Mouse (Mus musculus) layer of hippocampus, postnatal 10 days (tissue): Measurements from ENCODE around the gene Samhd1. TPM values are rescaled to one million over a fixed set of nuclear protein-coding genes. Genes with fewer than 3 reads are reported as not detected.

Source experiments
- DNase-seq, 2 experiments: peaks; one replicate each; pipeline ENCODE4 v3.0.0; 2021; ENCODE audit warnings: low spot score in 2 of 2
- total RNA-seq, 2 experiments: library from RNA; stranded (reverse); gene quantifications; 2 replicates each; pipeline ENCODE4 v1.2.3; 2021

The Samhd1 gene
- total RNA-seq, 2 experiments from 2014 or later: 14.6 TPM

GRCm38 (mm10) chr2:157073378-157074052 lies 61.5 kb downstream of the Samhd1 start:
- DNase-seq: no peak

GRCm38 (mm10) chr2:157072316-157072990 lies 62.6 kb downstream of the Samhd1 start:
- peak in 1 of 2 experiments; percentile 12 for DNase-seq

GRCm38 (mm10) chr2:157071556-157071955 lies 63.5 kb downstream of the Samhd1 start:
- DNase-seq: peak in 1 of 2 experiments; percentile 54

- DNase-seq: peak in 1 of 2 experiments; percentile 62
Observed at GRCm38 (mm10) chr2:157070365-157070764, 64.7 kb downstream of the Samhd1 start.

GRCm38 (mm10) chr2:157069755-157070315 lies 65.2 kb downstream of the Samhd1 start:
- peak; percentile 12 to 23 for DNase-seq

GRCm38 (mm10) chr2:157069355-157069735 lies 65.7 kb downstream of the Samhd1 start:
- DNase-seq: peak; percentile 45 to 46

GRCm38 (mm10) chr2:157068701-157069354 lies 66.2 kb downstream of the Samhd1 start:
- peak in 1 of 2 experiments; percentile 32 for DNase-seq

GRCm38 (mm10) chr2:157066731-157067430 lies 68.2 kb downstream of the Samhd1 start:
- peak in 1 of 2 experiments; percentile 5 for DNase-seq

- DNase-seq: peak in 1 of 2 experiments; percentile 8
Observed at GRCm38 (mm10) chr2:157065879-157066226, 69.2 kb downstream of the Samhd1 start.

GRCm38 (mm10) chr2:157064978-157065878 lies 69.8 kb downstream of the Samhd1 start:
- peak in 1 of 2 experiments; percentile 7 for DNase-seq

GRCm38 (mm10) chr2:157064136-157064535 lies 70.9 kb downstream of the Samhd1 start:
- peak; percentile 57 to 63 for DNase-seq

- DNase-seq: peak; percentile 45 to 49
Observed at GRCm38 (mm10) chr2:157063241-157063700, 71.8 kb downstream of the Samhd1 start.

- peak in 1 of 2 experiments; percentile 14 for DNase-seq
Observed at GRCm38 (mm10) chr2:157060557-157061305, 74.3 kb downstream of the Samhd1 start.

GRCm38 (mm10) chr2:157060037-157060436 lies 75.0 kb downstream of the Samhd1 start:
- DNase-seq: no peak

GRCm38 (mm10) chr2:157059166-157059565 lies 75.9 kb downstream of the Samhd1 start:
- no peak for DNase-seq

- peak; percentile 82 to 87 for DNase-seq
Observed at GRCm38 (mm10) chr2:157058342-157058998, 76.6 kb downstream of the Samhd1 start.

- DNase-seq: no peak
Observed at GRCm38 (mm10) chr2:157057758-157058157, 77.3 kb downstream of the Samhd1 start.

GRCm38 (mm10) chr2:157057186-157057585 lies 77.9 kb downstream of the Samhd1 start:
- no peak for DNase-seq

GRCm38 (mm10) chr2:157055721-157056120 lies 79.3 kb downstream of the Samhd1 start:
- no peak for DNase-seq
